Mouse (Mus musculus): ENCODE results near the gene Tbc1d17. TPM values are rescaled to one million over a fixed set of nuclear protein-coding genes. Genes with fewer than 3 reads are reported as not detected.

Gene Tbc1d17
- total RNA-seq, 2 experiments from 2014 or later: 15.5 to 18.1 TPM

GRCm38 (mm10) chr7:44854356-44855031 lies 5.6 kb upstream of the Tbc1d17 start:
- ATAC-seq (replicated peaks; ENCODE audit: poor library complexity, severe bottlenecking): peak; percentile 20

GRCm38 (mm10) chr7:44853596-44854355 lies 4.9 kb upstream of the Tbc1d17 start:
- ATAC-seq (replicated peaks; ENCODE audit: poor library complexity, severe bottlenecking): no peak

GRCm38 (mm10) chr7:44853065-44853464 lies 4.2 kb upstream of the Tbc1d17 start:
- no peak for ATAC-seq (replicated peaks; ENCODE audit: poor library complexity, severe bottlenecking)

GRCm38 (mm10) chr7:44852259-44853027 lies 3.6 kb upstream of the Tbc1d17 start:
- no peak for ATAC-seq (replicated peaks; ENCODE audit: poor library complexity, severe bottlenecking)

GRCm38 (mm10) chr7:44851625-44852234 lies 2.9 kb upstream of the Tbc1d17 start:
- no peak for ATAC-seq (replicated peaks; ENCODE audit: poor library complexity, severe bottlenecking)

GRCm38 (mm10) chr7:44850789-44851624 lies 2.1 kb upstream of the Tbc1d17 start:
- ATAC-seq (replicated peaks; ENCODE audit: poor library complexity, severe bottlenecking): no peak

GRCm38 (mm10) chr7:44850146-44850545 lies 1.3 kb upstream of the Tbc1d17 start:
- ATAC-seq (replicated peaks; ENCODE audit: poor library complexity, severe bottlenecking): peak; percentile 2; the same call in 1 of the 2 replicates

- peak; percentile 51 for ATAC-seq (replicated peaks; ENCODE audit: poor library complexity, severe bottlenecking)
Measured at GRCm38 (mm10) chr7:44849416-44850111, 685 bp upstream of the Tbc1d17 start.

- ATAC-seq (replicated peaks; ENCODE audit: poor library complexity, severe bottlenecking): no peak
Measured at GRCm38 (mm10) chr7:44847772-44848171, 1.1 kb downstream of the Tbc1d17 start.

- ATAC-seq (replicated peaks; ENCODE audit: poor library complexity, severe bottlenecking): no peak
Measured at GRCm38 (mm10) chr7:44846804-44847203, 2.1 kb downstream of the Tbc1d17 start.

- no peak for ATAC-seq (replicated peaks; ENCODE audit: poor library complexity, severe bottlenecking)
Measured at GRCm38 (mm10) chr7:44845006-44845405, 3.9 kb downstream of the Tbc1d17 start.

- no peak for ATAC-seq (replicated peaks; ENCODE audit: poor library complexity, severe bottlenecking)
Measured at GRCm38 (mm10) chr7:44841825-44842463, 6.9 kb downstream of the Tbc1d17 start.

GRCm38 (mm10) chr7:44840426-44840825 lies 8.5 kb downstream of the Tbc1d17 start:
- ATAC-seq (replicated peaks; ENCODE audit: poor library complexity, severe bottlenecking): peak; percentile 61

- ATAC-seq (replicated peaks; ENCODE audit: poor library complexity, severe bottlenecking): peak; percentile 38
Measured at GRCm38 (mm10) chr7:44839491-44840191, 9.2 kb downstream of the Tbc1d17 start.

GRCm38 (mm10) chr7:44839171-44839490 lies 9.7 kb downstream of the Tbc1d17 start:
- ATAC-seq (replicated peaks; ENCODE audit: poor library complexity, severe bottlenecking): no peak

GRCm38 (mm10) chr7:44838073-44838472 lies 10.8 kb downstream of the Tbc1d17 start:
- no peak for ATAC-seq (replicated peaks; ENCODE audit: poor library complexity, severe bottlenecking)

GRCm38 (mm10) chr7:44836423-44837053 lies 12.3 kb downstream of the Tbc1d17 start:
- ATAC-seq (replicated peaks; ENCODE audit: poor library complexity, severe bottlenecking): no peak

GRCm38 (mm10) chr7:44836016-44836404 lies 12.9 kb downstream of the Tbc1d17 start:
- ATAC-seq (replicated peaks; ENCODE audit: poor library complexity, severe bottlenecking): no peak

Data from granulocyte monocyte progenitor cell, adult 5-6 weeks (primary cell).